Mouse (Mus musculus): ENCODE data around the gene Armcx5.
"Not testable (repeated sequence)": the region's sequence is repeated elsewhere in the genome, so short reads cannot be mapped to it uniquely, and the experiment has no call there.

DNA sequence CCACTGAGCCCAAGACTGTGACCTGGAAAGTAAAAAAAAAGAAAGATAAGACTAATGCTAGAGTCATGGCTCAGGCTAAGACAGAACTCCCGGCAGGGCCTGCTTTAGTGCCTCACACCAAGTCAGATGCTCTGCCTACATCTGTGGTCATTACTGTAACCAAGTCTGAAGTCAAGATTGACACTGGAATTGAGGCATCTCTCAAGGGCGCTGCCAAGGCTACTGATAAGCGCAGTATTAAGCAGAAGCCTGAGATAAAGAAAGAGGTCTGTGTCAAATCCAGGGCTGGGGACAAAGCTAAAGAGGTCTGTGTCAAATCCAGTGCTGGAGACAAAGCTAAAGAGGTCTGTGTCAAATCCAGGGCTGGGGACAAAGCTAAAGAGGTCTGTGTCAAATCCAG, 2.8 kb downstream of the Armcx5 start:
- not testable (repeated sequence) for TF ChIP-seq CTCF (IDR thresholded peaks at IDR 0.05; ENCODE audit: extremely low read depth, insufficient read depth, insufficient read length, insufficient replicate concordance); POLR2A (IDR thresholded peaks at IDR 0.05; ENCODE audit: low read depth, low read length)

Data from spleen, adult 2 months (tissue).